Mouse (Mus musculus): ENCODE data around the gene Slco2a1.

GRCm38 (mm10) chr9:102979956-102980355 is 8.6 kb upstream of the Slco2a1 start:
- TF ChIP-seq POLR2A (IDR thresholded peaks at IDR 0.05; ENCODE audit: borderline replicate concordance, extremely low read depth, low read depth, low read length), result no peak
- TF ChIP-seq CTCF (IDR thresholded peaks at IDR 0.05; ENCODE audit: insufficient read depth, low read length), result no peak

All from lung, adult 2 months (tissue).